8 mouse cellular contexts compared by ENCODE assay signal in the genomic region with DNA sequence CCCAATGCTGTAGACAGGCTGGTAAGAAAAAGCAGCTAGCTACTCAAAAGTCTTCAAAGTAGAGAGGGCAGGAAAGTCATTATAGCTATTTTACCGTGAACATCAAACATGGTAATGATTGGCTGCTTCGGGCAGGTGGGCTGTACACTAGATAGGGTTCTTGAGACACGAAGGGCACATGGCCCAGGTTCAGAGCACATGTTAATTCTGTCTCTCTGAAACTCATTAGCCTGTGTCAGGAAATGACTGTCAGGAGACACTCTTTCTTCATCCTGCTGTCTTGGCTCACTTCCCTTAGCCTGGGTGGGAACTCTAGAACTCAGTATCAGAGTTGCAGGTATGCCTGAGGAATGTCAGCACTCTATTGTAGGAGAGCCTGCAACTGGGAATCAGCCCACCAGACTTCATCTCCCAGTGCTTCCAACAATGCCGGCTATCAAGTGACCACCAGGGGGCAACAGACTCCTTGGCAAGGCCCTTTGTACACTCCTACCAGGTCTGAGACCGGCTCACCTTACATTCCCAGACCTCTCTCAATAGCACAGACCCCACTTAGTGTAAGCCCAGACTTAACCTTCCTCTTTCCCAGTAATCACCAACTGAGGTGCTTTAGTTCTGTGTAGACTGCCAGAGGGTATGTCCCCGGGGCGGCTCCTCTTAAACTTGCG. TPM values are rescaled to one million over a fixed set of nuclear protein-coding genes. Genes with fewer than 3 reads are reported as not detected.
DNase-seq lines count a peak whose midpoint lies in the region; ATAC-seq and TF ChIP-seq lines count a peak whose summit lies in the region.

No protein-coding gene starts in this region.

- H3K4me2 ChIP-seq in forebrain, postnatal 0 days (ENCODE audit: low read depth), result no peak overlapping the region

- no peak overlapping the region for H3K9ac ChIP-seq in forebrain, postnatal 0 days

- DNase-seq in MN1 (ENCODE audit: low spot score), result peak; percentile 82
- peak; percentile 69 for DNase-seq in cerebellum, adult 11-12 months
- DNase-seq in forebrain, postnatal 0 days, result peak; percentile 72
- DNase-seq in hindbrain, embryonic 10.5 days (ENCODE audit: low spot score), result peak; percentile 82
- peak; percentile 56 to 64 for DNase-seq in layer of hippocampus, postnatal 14 days (ENCODE audit: low spot score in 2 of 2)
- peak; percentile 71 to 82 for DNase-seq in lung, postnatal 4 days
- DNase-seq in right cerebral cortex, adult 2 months (ENCODE audit: low spot score in 2 of 2), result peak; percentile 76 to 77
- DNase-seq in urinary bladder, postnatal 36 days (ENCODE audit: low spot score in 2 of 2), result peak; percentile 52 to 68

- H3K9me3 ChIP-seq in forebrain, postnatal 0 days (ENCODE audit: low read length), result no peaks in the 10 kb centered on the region
- no peaks in the 10 kb centered on the region for H3K9me3 ChIP-seq in hindbrain, embryonic 10.5 days

- no peaks in the 10 kb centered on the region for H3K27me3 ChIP-seq in forebrain, postnatal 0 days (ENCODE audit: insufficient read depth, low read length)
- peaks cover 4% of the 10 kb centered on the region; the same call in 1 of the 2 replicates for H3K27me3 ChIP-seq in hindbrain, embryonic 10.5 days (ENCODE audit: insufficient read depth, poor library complexity, severe bottlenecking)

- WGBS in forebrain, postnatal 0 days, result 32% methylated on average over 8 of the region's 8 CpGs
- 39% methylated on average over 8 of the region's 8 CpGs for WGBS in hindbrain, embryonic 10.5 days

- H3K4me3 ChIP-seq in forebrain, postnatal 0 days (ENCODE audit: low read depth, low read length), result no peak overlapping the region
- no peak overlapping the region for H3K4me3 ChIP-seq in hindbrain, embryonic 10.5 days

- TF ChIP-seq CTCF in forebrain, postnatal 0 days (IDR thresholded peaks at IDR 0.05; ENCODE audit: low read depth), result peak; percentile 84

- 0 out of 2 replicates have a peak, but pooled peaks have one; percentile 24 for ATAC-seq in forebrain, postnatal 0 days

- H3K36me3 ChIP-seq in forebrain, postnatal 0 days (ENCODE audit: insufficient read depth), result peaks cover 4% of the 10 kb centered on the region
- peaks cover 12% of the 10 kb centered on the region for H3K36me3 ChIP-seq in hindbrain, embryonic 10.5 days

- no peaks in the 10 kb centered on the region for H3K4me1 ChIP-seq in forebrain, postnatal 0 days (ENCODE audit: insufficient read depth)
- peaks cover 38% of the 10 kb centered on the region for H3K4me1 ChIP-seq in hindbrain, embryonic 10.5 days (replicated peaks)

- H3K27ac ChIP-seq in forebrain, postnatal 0 days (ENCODE audit: low read depth, low read length), result no peak overlapping the region
- H3K27ac ChIP-seq in hindbrain, embryonic 10.5 days, result no peak overlapping the region

RNA-seq across cellular contexts. Expression of a gene that starts 1.4 kb away (rescaled TPM):
- total RNA-seq in forebrain, postnatal 0 days (2014; rRNA removed), result 61.2 and 68.6 TPM in 2 replicates
- 98.3 and 105 TPM in 2 replicates for polyA plus RNA-seq in forebrain, postnatal 0 days (2015; fragmentation: Nextera tagmentation; extraction: Ambion mirVana)
- polyA plus RNA-seq in hindbrain, embryonic 10.5 days (2016; fragmentation: Nextera tagmentation; extraction: Ambion mirVana), result 31.3 and 31.6 TPM in 2 replicates
- 10 to 100 TPM; 92.2 to 99.8 TPM for total RNA-seq in layer of hippocampus, postnatal 14 days (2021)

RNA-seq across cellular contexts. Expression of a gene that starts 31.2 kb away (rescaled TPM):
- total RNA-seq in forebrain, postnatal 0 days (2014; rRNA removed), result 13.6 and 14.6 TPM in 2 replicates
- 19.8 and 20.7 TPM in 2 replicates for polyA plus RNA-seq in forebrain, postnatal 0 days (2015; fragmentation: Nextera tagmentation; extraction: Ambion mirVana)
- polyA plus RNA-seq in hindbrain, embryonic 10.5 days (2016; fragmentation: Nextera tagmentation; extraction: Ambion mirVana), result 21.5 and 25.9 TPM in 2 replicates
- total RNA-seq in layer of hippocampus, postnatal 14 days (2021), result 10 to 100 TPM; 35.7 to 38.5 TPM
